Mouse (Mus musculus) forebrain, embryonic 16.5 days (tissue): Measurements from ENCODE around the gene Gm28035. TPM values are rescaled to one million over a fixed set of nuclear protein-coding genes. Genes with fewer than 3 reads are reported as not detected.

Source experiments
- ATAC-seq: fragments of 200-750 bp; cut with Nextera tagmentation; 2 replicates; pipeline ENCODE4 v1.8.0; 2017; ENCODE audit warnings: mild to moderate bottlenecking, moderate library complexity
- H3K27ac ChIP-seq: fragments of 300-500 bp; sonication (generic); 2 replicates; pipeline ENCODE4 v1.5.1; 2014; ENCODE audit warnings: low read length, control low read depth
- H3K27me3 ChIP-seq: fragments of 300-500 bp; sonication (generic); replicated peaks from 2 replicates; pipeline ENCODE4 v1.6.1; 2014; ENCODE audit warnings: low read length; ENCODE audit not compliant: control insufficient read depth, insufficient read depth
- H3K36me3 ChIP-seq: fragments of 300-500 bp; sonication (generic); 2 replicates; pipeline ENCODE4 v1.6.1; 2014; ENCODE audit not compliant: control insufficient read depth, insufficient read depth
- H3K4me1 ChIP-seq: fragments of 300-500 bp; sonication (generic); replicated peaks from 2 replicates; pipeline ENCODE4 v1.6.1; 2014; ENCODE audit warnings: low read length; ENCODE audit not compliant: control insufficient read depth, insufficient read depth
- H3K4me2 ChIP-seq: fragments of 300-500 bp; sonication (generic); 2 replicates; pipeline ENCODE4 v1.6.1; 2014; ENCODE audit warnings: mild to moderate bottlenecking, low read length, control low read depth
- H3K4me3 ChIP-seq: fragments of 300-500 bp; sonication (generic); replicated peaks from 2 replicates; pipeline ENCODE4 v1.5.1; 2014; ENCODE audit warnings: mild to moderate bottlenecking, low read length, control low read depth
- H3K9ac ChIP-seq: fragments of 300-500 bp; sonication (generic); replicated peaks from 2 replicates; pipeline ENCODE4 v1.6.1; 2014; ENCODE audit warnings: low read depth, low read length, control low read depth
- H3K9me3 ChIP-seq: fragments of 300-500 bp; sonication (generic); 2 replicates; pipeline ENCODE4 v1.6.1; 2016; ENCODE audit warnings: low read length; ENCODE audit not compliant: control insufficient read depth
- WGBS: fragments of 180-500 bp; shearing (Covaris S2); extraction: QIAGEN DNeasy Blood & Tissue Kit; methylation state at CpG from one replicate; pipeline ENCODE4 v1.1.7; 2014; 5-methylcytosine and 5-hydroxymethylcytosine counted together
- polyA plus RNA-seq: library from polyadenylated mRNA; unstranded; fragments of >200 nt; fragmentation: Nextera tagmentation; extraction: Ambion mirVana; gene quantifications from 2 replicates; pipeline ENCODE4 v1.2.1, GENCODE M21; 2015

Gm28035 gene
- 0.46 and 0.58 TPM in 2 replicates for polyA plus RNA-seq

DNA sequence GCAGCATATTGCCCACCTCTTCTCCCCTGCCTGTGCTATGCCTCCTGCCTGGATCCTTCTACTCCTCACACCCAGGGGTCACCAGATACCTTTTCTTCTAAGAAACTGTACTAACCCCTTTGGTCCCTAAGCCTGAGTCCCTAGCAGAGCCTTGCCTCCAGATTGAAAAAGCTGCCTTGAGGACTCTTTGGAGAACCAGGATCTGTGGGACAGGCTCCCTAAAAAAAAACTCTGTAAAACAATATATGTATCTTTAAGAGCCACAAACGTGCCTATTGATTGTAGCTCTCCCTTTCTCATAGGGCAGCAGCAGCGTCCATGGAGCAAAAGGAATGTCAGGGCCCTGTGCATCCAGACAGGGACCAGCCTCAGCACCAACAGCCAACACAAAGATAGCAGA is at the start of gene Gm28035:
Gm28035 (plus strand) TSS at position 301 of the 400 bp plus-strand sequence.
- no peak for ATAC-seq
- H3K27ac ChIP-seq = no peak within 1 kb of the TSS
- no peak within 1 kb of the TSS for H3K4me3 ChIP-seq
- H3K4me1 ChIP-seq = peaks cover 26% of the 10 kb centered on the region
- H3K36me3 ChIP-seq = peaks cover 15% of the 10 kb centered on the region
- no peaks in the 10 kb centered on the region for H3K9me3 ChIP-seq
- 82% methylated on average over 2 of the region's 2 CpGs for WGBS
- no peaks in the 10 kb centered on the region for H3K27me3 ChIP-seq
- no peak within 1 kb of the TSS for H3K9ac ChIP-seq
- H3K4me2 ChIP-seq = no peak within 1 kb of the TSS

DNA sequence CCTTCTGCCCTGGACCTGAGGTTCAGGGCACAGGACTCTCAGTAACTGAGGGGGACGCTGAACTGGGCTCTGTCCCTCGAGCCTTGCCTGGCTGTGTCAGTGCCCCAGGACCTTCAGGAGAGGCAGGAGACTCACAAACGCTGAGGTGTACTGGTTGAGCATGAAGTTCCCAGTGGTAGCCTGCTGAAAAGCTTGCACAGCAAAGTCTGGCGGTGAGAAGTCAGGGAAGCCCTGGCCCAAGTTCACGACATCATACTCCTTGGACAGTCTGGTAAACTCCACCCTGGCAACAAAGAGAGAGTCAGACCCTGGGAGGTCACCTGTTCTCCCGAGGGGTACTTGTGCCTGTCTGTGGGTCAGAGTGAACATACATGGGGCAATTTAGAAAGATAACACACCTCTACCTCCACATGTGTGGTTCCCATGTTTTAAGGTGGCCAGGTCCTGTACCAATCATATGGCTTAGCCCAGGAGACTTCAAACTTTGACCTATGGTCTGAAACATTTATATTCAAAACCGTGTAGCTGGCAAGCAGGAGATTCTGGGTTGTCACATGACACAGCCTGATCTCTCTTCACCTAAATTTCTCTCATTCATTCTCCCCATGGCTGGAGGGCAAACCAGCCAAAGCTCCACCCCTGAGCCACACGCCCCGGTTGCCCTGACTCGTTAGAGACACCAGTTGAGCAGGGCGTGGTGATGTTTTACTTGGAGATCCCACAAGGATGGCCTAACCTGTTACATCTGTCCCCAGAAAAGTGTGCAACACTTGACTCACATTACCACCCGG is 48.4 kb upstream of the Gm28035 start:
- Histone ChIP-seq H3K4me1 (no peaks in the 10 kb centered on the region; the same call in 1 of the 2 replicates), H3K27ac (no peak overlapping the region), H3K4me3 (no peak overlapping the region), H3K9ac (no peak overlapping the region), H3K9me3 (no peaks in the 10 kb centered on the region), H3K27me3 (no peaks in the 10 kb centered on the region), H3K36me3 (no peaks in the 10 kb centered on the region), H3K4me2 (no peak overlapping the region)
- ATAC-seq = no peak
- 81% methylated on average over 12 of the region's 12 CpGs for WGBS

GRCm38 (mm10) chr2:30194656-30195055 is 45.7 kb upstream of the Gm28035 start:
- no peaks in the 10 kb centered on the region for H3K9me3 ChIP-seq
- H3K9ac ChIP-seq = no peak overlapping the region
- 37% methylated on average over 3 of the region's 3 CpGs for WGBS
- no peaks in the 10 kb centered on the region; the same call in 1 of the 2 replicates for H3K4me1 ChIP-seq
- ATAC-seq = no peak; the same call in 1 of the 2 replicates
- no peak overlapping the region for H3K27ac ChIP-seq
- no peaks in the 10 kb centered on the region for H3K36me3 ChIP-seq
- no peak overlapping the region for H3K4me3 ChIP-seq
- no peaks in the 10 kb centered on the region for H3K27me3 ChIP-seq
- no peak overlapping the region for H3K4me2 ChIP-seq

DNA sequence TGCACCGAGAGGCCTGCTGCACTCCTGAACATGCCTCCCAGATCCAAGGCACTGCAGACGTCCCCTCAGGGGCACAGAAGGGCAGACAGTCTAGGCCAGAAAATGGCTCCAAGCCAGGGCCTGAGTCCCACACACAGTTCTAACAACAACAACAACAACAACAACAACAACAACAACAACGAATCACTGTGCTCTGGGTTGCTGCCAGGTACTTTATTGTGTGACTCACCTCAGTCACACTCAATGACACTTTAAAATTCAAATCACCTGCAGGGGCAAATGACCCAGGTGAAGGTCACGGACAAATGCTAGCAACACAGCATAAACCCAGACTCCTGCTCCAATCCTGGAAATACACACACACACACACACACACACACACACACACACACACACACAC is 42.3 kb upstream of the Gm28035 start:
- no peaks in the 10 kb centered on the region for H3K36me3 ChIP-seq
- no peaks in the 10 kb centered on the region for H3K27me3 ChIP-seq
- H3K4me3 ChIP-seq = no peak overlapping the region
- H3K9ac ChIP-seq = no peak overlapping the region
- no peak for ATAC-seq
- no peaks in the 10 kb centered on the region; the same call in 1 of the 2 replicates for H3K4me1 ChIP-seq
- WGBS = 72% methylated on average over 4 of the region's 4 CpGs
- no peak overlapping the region for H3K27ac ChIP-seq
- H3K9me3 ChIP-seq = no peaks in the 10 kb centered on the region
- no peak overlapping the region for H3K4me2 ChIP-seq

DNA sequence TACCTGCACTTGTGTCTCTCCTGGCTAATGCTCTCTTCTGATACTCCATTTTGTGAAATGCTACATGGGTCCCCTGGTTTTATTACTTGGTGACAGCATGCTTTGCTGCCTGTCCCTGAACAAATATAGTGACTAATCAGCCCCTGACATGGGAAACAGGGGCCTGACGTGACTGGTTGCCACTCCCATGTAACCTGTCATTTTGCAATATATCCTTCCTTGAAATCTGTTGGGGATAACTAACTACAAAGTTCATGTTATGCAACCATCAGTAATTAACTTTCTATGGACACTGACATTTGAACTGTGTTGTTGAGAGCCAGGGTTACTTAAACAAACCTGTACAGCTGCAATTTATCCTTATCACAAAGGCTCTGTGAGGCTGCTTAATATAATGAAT is 40.4 kb upstream of the Gm28035 start:
- Histone ChIP-seq H3K36me3 (no peaks in the 10 kb centered on the region), H3K9me3 (no peaks in the 10 kb centered on the region), H3K4me1 (peaks cover 6% of the 10 kb centered on the region), H3K4me3 (no peak overlapping the region), H3K27me3 (no peaks in the 10 kb centered on the region), H3K9ac (no peak overlapping the region), H3K4me2 (no peak overlapping the region), H3K27ac (no peak overlapping the region)
- ATAC-seq = no peak
- WGBS = 57% methylated on average over 1 of the region's 1 CpGs

DNA sequence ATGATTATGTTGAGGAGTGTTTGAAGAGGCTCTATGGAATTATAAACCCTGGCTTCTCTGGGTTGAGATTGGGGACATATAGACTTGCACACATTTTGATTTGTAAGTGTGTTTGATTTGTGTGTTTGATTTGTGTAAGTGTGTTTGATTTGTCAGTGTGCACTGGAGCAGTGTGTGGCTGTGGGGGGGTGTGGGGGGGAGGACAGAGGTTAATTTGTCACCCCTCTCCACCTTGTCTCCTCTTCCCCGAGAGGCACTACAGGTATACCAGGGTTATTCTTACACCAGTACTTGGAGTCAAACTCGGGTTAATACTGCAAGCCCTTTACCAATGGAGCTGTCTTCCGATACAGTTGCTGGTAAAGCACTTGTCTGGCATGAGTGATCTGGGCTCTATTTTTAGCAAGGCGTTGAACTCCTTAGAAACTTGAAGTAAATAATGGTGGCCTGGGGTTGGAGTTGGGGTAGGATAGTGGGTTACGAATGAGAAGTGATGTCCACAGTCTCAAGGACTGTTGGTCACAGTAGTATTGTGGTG is 39.9 kb upstream of the Gm28035 start:
- no peaks in the 10 kb centered on the region for H3K27me3 ChIP-seq
- H3K4me3 ChIP-seq = no peak overlapping the region
- no peak overlapping the region for H3K9ac ChIP-seq
- H3K4me1 ChIP-seq = peaks cover 6% of the 10 kb centered on the region
- ATAC-seq = no peak
- 86% methylated on average over 5 of the region's 5 CpGs for WGBS
- H3K9me3 ChIP-seq = no peaks in the 10 kb centered on the region
- H3K27ac ChIP-seq = no peak overlapping the region
- no peaks in the 10 kb centered on the region for H3K36me3 ChIP-seq
- H3K4me2 ChIP-seq = no peak overlapping the region

GRCm38 (mm10) chr2:30203439-30203838 is 36.9 kb upstream of the Gm28035 start:
- 75% methylated on average over 7 of the region's 7 CpGs for WGBS
- no peaks in the 10 kb centered on the region for H3K36me3 ChIP-seq
- no peak overlapping the region for H3K27ac ChIP-seq
- no peaks in the 10 kb centered on the region for H3K27me3 ChIP-seq
- H3K4me1 ChIP-seq = peaks cover 12% of the 10 kb centered on the region
- no peak overlapping the region for H3K9ac ChIP-seq
- ATAC-seq = no peak
- H3K4me3 ChIP-seq = no peak overlapping the region
- H3K9me3 ChIP-seq = no peaks in the 10 kb centered on the region
- H3K4me2 ChIP-seq = no peak overlapping the region

DNA sequence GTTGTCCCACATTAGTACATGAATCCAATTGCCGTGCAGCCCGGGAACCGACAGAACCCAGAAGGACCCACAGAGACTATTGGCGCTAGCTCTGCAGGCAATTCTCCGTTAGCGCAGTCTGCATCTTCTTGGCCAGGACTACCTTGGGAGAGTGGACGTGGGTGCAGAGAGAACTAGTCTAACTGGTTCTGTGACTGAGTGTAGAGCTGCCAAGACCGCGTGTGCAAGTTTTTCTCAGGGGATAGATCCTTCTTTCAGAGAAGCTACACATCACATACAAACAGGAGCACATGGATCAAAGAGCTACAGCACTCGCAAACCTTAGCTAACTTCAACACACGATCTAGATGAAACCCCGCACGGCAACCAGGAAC is 35.1 kb upstream of the Gm28035 start:
- Histone ChIP-seq H3K36me3 (no peaks in the 10 kb centered on the region), H3K4me3 (peak overlapping the region; percentile 82), H3K27me3 (no peaks in the 10 kb centered on the region), H3K4me1 (peaks cover 12% of the 10 kb centered on the region), H3K9ac (peak overlapping the region; percentile 71), H3K4me2 (peak overlapping the region; percentile 76), H3K27ac (peak overlapping the region; percentile 76), H3K9me3 (no peaks in the 10 kb centered on the region)
- 1% methylated on average over 13 of the region's 13 CpGs for WGBS
- ATAC-seq = no peak; the same call in none of the 2 replicates

DNA sequence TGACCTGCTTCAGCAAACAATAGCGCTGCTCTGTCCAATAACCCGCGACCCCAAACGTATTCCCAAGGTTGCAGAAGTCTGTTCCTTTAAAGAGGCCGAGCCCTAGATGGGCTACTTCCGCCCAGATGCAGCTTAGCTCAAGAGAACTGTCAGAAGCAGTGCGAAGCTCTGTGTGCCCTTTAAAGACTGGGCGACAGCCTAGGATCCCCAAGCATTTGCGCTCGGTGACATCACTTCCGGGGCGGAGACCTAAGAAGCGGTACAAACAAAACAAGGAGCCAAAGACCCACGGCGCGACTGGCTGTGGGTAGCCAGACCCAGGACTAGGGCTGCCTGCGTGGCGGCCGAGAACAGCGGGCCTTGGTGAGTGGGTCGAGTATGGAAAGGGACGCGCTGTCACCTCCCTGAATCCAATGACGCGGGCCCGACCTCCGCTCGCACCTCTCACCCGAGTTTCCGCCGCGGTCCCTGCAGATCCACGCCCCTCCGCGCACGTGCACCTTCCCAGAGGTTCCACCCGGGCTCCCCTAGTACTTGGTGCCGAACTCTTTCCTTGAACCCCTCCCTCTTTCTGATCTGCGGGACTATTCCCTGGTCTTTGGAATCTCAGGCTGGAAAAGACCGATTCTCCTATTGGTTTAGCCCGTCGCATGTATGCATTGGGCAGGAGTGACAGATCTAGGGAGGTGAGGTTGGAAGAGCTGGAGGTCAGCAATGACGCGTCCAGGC is 34.6 kb upstream of the Gm28035 start, which contains the start of gene Kyat1:
Kyat1 (minus strand) TSS at position 219 of the 729 bp plus-strand sequence.
- no peaks in the 10 kb centered on the region for H3K36me3 ChIP-seq
- WGBS = under 1% methylated on average over 43 of the region's 44 CpGs
- H3K4me2 ChIP-seq = peak within 1 kb of the TSS; percentile 76
- H3K4me1 ChIP-seq = peaks cover 12% of the 10 kb centered on the region
- H3K9ac ChIP-seq = peak within 1 kb of the TSS; percentile 71
- no peaks in the 10 kb centered on the region for H3K27me3 ChIP-seq
- H3K4me3 ChIP-seq = peak within 1 kb of the TSS; percentile 82
- no peaks in the 10 kb centered on the region for H3K9me3 ChIP-seq
- peak; percentile 99 for ATAC-seq
- peak within 1 kb of the TSS; percentile 76 for H3K27ac ChIP-seq
